Mouse (Mus musculus) erythroblast, embryonic 14.5 days (primary cell): ENCODE data around the gene Gbgt1.

Experiments used
- GATA1 ChIP-seq: IDR thresholded peaks from 2 replicates; pipeline ENCODE4 v1.6.1; 2012; ENCODE audit warnings: low read length, inconsistent platforms, mixed read lengths
- TAL1 ChIP-seq: IDR thresholded peaks from 3 replicates; pipeline ENCODE4 v1.6.1; 2012; ENCODE audit warnings: low read length, inconsistent platforms, mixed read lengths

- no peak for TF ChIP-seq GATA1
- TF ChIP-seq TAL1: no peak
These were observed 55.6 kb downstream of the Gbgt1 start for GRCm38 (mm10) chr2:28552301-28552700.
